Mouse (Mus musculus): ENCODE data around the gene Sv2c. TPM values are rescaled to one million over a fixed set of nuclear protein-coding genes. Genes with fewer than 3 reads are reported as not detected.

The Sv2c gene
- total RNA-seq, 1 experiment from 2014 or later, result not detected

DNA sequence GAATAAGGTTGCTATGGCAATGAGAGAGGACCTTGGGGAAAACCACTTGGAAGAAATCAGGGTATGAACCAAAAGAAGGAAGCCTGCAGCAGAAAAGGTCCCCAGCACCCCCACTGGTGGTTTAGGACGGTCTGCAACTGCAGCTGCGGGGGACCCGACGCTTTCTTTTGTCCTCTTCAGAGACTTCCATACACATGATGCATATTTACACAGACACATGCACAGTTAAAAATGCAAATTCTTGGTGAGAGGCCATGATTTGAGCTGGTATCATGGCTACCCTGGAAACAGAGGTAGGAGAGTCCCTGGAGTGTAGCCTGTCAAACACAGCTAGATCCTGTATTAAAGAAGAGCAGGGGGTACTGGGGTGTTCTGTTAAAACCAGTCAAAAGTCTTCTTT, 178.7 kb downstream of the Sv2c start:
- ATAC-seq (replicated peaks; ENCODE audit: insufficient number of reproducible peaks, low FRiP score, low TSS enrichment, poor library complexity, severe bottlenecking), result no peak

DNA sequence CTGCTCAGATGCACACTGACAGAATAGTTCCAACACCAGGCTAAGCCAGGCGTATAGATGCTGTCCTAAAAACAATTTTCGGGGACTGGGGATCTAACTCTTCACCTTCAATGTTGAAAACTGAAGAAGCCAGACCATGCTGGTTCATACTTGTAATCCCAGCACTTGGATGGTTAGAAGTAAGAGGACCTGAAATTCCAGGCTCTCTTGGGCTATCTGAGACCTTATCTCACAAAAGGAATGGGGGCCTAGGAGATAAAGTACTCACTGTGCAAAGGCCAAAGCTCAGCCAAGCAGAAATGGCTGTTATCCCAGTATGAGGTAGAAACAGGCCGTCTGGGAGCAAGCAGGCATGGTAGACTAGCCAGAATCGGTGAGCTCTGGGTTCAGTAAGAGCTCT, 180.1 kb downstream of the Sv2c start:
- ATAC-seq (replicated peaks; ENCODE audit: insufficient number of reproducible peaks, low FRiP score, low TSS enrichment, poor library complexity, severe bottlenecking), result no peak

DNA sequence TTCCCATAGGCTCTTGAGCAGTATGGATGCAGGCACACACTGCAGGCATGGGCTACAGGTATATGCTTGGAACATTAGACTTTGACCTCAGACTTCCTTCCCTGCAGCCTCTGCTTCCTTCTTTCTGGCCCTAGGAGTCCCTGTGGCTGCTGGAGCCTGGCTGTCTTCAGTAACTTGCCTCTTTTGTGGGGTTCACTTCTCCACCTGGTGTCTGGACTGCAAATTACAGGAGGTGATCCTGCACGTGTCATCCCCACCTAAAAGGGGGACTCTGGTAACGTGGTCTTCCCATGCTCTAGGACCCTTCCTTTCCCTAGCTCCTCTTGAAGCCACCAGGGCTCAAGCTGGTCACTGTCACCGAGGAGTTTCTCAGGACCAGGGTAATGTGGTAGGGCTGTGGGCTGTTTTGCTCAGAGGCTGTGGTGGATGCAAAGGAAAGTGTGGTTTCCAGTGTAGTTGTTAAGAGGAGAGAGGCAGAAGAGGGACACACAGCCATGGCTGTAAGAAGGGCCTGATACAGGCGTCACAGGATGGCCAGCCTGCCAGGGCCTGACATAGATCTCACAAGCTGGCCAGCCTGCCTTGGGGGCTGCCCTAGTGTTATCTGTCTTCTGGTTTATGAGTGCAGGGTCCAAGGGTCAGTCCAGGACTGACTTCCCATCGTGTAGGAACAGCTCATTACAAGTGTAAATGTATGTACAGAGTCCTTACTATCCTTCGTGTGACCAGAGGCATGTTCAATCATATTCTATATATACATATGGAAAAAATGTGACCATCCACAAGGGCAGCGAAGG, 181.1 kb downstream of the Sv2c start:
- ATAC-seq (replicated peaks; ENCODE audit: insufficient number of reproducible peaks, low FRiP score, low TSS enrichment, poor library complexity, severe bottlenecking), result peak; percentile 44

DNA sequence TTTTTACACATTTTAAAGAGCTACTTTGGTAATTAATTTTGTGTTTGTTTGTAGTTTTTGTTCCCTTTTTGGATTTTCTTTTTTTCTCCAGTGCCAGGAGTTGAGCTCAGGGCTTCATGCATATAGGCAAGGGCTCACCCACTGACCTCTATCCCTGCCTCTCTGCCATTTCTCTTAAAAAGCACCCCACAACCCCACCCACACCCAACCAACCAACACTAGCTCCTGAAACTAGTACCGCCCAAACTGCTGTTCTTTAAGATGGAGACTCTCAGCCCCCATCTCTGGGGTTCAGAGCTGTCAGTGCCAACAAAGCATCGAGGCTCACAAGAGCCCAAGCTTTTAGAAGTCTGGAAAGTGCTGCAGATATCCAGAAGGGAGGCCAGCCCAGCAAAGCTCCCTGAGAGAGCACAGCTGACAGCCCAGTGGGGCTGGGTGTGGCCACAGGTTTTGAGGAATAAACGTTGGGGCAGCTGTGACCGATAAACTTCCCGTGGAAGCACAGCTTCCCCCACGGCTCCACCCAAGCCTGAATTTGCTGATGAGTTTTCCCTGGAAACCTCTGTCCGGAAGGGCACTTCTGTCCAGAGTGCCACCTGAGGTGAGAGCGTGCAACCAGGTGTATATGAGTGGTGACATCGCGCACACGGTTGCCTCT, 181.8 kb downstream of the Sv2c start:
- ATAC-seq (replicated peaks; ENCODE audit: insufficient number of reproducible peaks, low FRiP score, low TSS enrichment, poor library complexity, severe bottlenecking), result no peak

DNA sequence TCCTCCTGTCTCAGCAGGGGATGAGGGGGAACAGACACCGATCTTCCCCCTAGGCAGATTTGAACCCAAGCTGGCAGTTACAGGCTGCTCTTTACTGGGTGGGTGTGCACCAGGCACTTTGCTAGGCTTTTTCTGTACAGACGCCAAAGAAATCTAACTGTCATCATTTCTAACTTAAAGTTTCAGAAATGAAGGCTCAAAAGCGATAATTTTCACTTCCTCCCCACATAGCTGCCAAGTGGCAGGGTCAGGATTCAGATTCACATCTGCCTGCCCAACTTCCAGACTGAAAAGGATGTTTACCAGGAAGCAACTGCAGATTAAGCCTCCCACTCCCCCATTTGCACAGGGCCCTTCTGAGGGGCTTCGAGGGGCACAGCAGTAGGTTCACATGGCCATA, 183.0 kb downstream of the Sv2c start:
- no peak for ATAC-seq (replicated peaks; ENCODE audit: insufficient number of reproducible peaks, low FRiP score, low TSS enrichment, poor library complexity, severe bottlenecking)

DNA sequence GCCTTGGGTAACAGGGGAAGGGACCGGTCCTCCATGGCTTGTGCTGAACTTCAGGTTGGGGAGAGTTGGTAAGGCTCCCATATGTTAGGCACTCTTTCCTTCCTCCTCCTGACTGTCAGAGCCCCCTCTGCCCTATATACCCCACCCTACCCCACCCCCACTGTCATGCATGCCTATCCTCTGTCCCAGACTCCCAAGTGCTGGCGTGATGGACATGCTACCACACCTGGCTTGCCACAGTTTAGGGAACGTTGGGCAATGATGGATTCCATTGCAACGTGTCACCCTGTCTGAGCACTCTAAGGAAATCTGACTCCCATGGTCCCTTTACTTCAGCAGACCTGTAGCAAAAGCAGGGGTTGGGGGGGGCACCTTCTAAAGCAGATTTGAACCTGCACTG, 183.6 kb downstream of the Sv2c start:
- no peak for ATAC-seq (replicated peaks; ENCODE audit: insufficient number of reproducible peaks, low FRiP score, low TSS enrichment, poor library complexity, severe bottlenecking)

DNA sequence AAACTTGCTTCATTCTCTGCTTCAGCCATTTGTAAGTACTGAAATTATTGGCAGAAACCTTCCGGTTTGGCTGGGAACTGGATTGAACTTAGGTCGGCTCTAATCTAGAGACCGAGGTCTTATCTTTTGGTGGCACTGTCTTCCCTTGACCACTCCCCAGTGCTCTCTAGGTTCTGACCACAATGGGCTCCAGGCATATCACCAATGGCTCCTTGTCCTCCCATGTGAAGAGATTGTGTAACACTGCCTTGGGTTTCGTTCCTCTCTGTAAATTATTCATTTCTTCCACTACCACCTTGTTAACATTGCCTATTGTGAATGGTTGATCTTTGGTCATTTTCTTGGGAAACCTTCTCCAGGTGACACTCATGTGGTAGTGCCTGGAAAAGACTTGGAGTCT, 184.0 kb downstream of the Sv2c start:
- ATAC-seq (replicated peaks; ENCODE audit: insufficient number of reproducible peaks, low FRiP score, low TSS enrichment, poor library complexity, severe bottlenecking), result no peak

DNA sequence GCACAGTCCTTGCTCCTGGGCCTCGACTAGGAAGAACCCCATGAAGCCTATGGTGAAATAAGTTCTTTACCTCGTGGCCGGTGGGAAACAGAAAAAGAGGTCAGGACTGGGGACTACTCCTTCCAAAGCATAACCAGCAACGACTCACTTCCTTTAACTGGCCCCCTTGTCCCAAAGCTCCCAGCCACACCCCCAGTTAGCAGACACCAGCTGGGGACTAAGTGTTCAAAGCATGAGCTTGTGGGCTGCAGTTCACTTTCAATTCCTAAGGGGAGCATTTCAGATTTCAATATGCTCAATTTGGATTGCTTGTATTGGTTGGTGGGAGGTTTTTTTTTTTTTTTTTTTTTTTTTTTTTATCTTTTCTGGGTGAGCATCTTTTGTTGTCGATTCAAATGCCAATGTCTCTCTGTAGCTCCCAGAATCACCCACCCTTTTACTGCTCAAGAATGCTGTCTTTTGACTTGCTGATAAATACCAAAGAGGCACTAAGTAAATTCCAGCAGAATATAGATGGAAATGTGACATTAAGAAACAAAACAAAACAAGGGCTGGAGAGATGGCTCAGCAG, 186.4 kb downstream of the Sv2c start:
- no peak for ATAC-seq (replicated peaks; ENCODE audit: insufficient number of reproducible peaks, low FRiP score, low TSS enrichment, poor library complexity, severe bottlenecking)

DNA sequence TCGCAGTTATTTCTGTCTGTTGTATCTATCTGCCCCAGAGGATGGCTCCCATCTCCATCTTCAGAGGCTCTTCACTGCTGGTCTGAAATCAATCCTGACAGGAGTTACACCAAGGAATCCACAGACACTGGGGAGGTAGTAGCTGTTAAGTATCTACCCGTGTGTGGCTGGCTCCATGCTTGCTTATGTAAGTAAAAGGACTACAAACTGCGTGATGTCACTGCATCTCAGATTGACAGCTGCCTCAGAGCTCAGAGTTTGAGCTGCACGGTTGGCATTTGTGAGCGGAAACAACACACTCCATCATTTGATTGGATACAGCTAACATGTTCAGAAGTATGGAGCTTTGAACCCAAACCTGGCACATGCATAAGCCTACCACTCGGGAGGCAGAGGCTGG, 187.8 kb downstream of the Sv2c start:
- no peak for ATAC-seq (replicated peaks; ENCODE audit: insufficient number of reproducible peaks, low FRiP score, low TSS enrichment, poor library complexity, severe bottlenecking)

DNA sequence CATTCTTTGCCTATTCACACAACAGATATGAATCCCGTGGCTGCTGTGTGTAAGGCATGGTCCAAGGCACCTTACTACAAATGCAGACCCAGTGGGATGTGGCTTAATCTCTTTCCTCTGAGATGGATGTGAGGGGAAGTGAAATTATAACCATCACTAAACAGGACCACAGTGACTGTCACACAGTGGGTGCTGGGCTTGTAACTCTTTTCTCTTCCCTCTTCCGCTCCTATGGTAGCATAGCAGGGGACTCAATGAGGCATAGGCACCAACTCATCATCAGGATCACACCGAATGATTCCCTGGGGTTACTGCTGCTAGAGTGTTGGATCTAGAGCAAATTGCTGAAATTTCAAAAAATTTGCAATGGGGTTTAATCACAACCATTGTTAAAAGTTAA, 188.5 kb downstream of the Sv2c start:
- ATAC-seq (replicated peaks; ENCODE audit: insufficient number of reproducible peaks, low FRiP score, low TSS enrichment, poor library complexity, severe bottlenecking), result peak; percentile 28; the same call in 1 of the 2 replicates

DNA sequence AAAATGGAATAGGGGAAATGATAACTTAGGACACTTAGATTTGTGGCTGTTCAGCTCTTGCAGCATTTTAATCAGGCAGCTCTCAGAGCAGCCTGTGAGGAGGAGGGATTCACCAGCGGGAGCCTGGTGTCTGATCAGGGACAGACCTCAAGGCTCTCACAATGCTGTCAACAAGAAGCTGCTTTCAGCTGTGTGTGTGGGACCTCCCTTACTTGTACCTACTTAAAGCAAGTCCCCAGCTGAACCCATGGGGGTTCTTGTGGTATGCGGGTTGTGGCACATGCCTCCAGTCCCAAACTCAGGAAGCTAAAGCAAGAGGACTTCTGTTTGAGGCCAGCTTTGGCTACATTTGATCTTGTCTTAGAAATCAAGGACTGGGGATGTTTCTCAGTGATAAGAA, 189.8 kb downstream of the Sv2c start:
- no peak for ATAC-seq (replicated peaks; ENCODE audit: insufficient number of reproducible peaks, low FRiP score, low TSS enrichment, poor library complexity, severe bottlenecking)

DNA sequence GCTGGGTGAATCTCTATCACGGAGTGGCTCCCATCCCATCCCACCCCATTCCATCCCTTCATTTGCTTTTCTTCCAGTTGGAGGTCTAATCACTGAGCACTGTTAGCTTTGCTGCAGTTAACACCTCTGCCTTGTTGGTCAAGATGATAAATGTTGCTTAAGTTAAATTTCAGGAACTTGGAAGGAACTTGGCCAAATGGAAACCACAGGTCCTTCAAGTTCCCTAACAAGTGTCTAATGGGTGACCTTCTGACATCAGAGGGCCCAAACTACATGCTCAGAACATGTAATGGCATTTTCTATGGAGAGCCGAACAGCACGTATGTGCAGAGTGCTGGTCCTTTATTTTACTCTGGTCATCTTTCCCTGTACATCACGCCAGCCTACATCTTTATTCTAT, 190.5 kb downstream of the Sv2c start:
- ATAC-seq (replicated peaks; ENCODE audit: insufficient number of reproducible peaks, low FRiP score, low TSS enrichment, poor library complexity, severe bottlenecking), result peak; percentile 72

DNA sequence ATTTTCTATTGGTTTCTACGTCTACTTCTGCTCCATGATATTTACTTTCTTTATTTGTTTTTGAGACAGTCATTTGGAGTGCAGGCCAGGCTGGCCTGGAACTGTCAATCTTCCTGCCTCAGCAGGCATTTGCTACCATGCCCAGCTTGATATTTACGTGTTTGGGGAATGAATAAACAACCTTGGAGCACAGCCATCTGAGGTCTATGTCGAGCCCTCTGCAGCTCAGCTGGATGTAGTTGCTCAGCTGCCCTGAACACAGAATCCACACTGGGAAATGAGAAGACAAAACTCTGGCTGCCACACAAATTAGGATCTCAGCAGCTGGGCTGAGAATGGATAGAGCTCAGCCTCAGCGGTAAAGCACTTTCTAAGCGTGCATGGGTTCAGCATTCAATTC, 191.6 kb downstream of the Sv2c start:
- ATAC-seq (replicated peaks; ENCODE audit: insufficient number of reproducible peaks, low FRiP score, low TSS enrichment, poor library complexity, severe bottlenecking), result no peak

DNA sequence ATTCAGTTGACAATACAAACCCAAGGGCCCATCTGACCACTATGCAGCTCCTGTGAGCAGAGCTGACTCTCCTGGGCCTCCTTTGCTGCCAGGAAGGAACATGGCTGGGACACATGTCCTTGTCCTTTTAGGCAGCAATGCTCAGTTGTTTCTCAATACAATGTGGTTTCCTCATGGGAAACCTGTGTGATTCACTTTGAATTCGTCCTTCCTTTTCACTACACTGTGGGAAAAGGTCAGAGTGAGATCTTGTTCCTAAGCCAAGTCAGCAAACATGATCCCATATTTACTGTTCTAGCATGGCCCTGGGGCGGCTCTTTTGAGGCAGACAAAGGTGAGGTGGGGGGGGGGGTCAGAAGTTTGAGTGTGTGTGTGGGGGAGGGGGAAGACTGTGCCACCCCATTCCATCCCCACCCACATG, 208.2 kb downstream of the Sv2c start:
- ATAC-seq (replicated peaks; ENCODE audit: insufficient number of reproducible peaks, low FRiP score, low TSS enrichment, poor library complexity, severe bottlenecking), result no peak

DNA sequence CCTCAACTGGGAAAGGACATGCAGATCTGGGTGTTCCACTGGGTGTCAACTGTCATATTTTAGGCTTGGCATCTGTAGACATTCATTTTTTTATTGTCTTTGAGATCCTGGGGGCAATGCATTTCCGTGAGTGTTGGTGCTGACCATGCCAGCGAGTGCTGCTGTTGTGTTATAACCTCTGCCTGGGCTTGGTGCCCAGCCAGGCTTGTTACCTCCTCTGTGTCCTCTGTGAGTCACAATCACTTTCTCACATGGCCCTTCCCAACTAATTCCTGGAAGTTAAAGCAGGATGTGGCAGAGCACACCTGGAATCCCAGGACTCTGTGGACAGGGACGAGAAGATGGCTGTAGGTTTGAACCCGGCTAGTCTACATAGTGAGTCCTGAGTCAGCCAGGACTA, 209.8 kb downstream of the Sv2c start:
- ATAC-seq (replicated peaks; ENCODE audit: insufficient number of reproducible peaks, low FRiP score, low TSS enrichment, poor library complexity, severe bottlenecking), result no peak

DNA sequence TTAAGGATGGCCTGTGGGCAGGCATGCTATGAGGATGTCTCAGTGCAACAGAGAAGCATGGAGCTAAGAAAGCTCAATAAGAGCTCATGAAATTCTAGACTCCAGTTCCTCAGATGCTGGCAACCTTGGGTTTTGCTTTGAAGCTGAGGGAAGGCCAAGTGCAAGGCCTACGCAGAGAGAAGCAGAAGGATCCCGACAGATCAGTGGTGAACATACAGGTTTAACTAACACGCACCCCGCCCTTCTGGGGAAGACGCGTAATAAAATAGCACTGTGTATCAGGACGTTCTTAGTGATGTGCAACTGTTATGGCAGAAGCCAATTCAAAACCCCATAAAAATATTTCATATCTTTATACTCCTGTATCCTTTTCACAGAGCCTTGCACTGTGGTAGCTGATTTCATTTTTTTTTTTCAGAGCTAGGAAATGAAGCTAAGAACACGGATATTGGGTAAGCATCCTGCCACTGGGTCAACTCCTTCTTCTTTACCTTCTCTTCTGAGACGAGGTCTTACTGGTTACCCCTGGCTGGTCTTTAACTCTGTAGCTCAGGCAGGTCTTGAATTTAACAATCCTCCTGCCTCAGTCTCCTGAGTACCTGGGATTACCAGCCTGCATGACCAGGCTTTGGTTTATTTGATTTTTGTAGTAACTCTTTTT, 213.6 kb downstream of the Sv2c start:
- no peak for ATAC-seq (replicated peaks; ENCODE audit: insufficient number of reproducible peaks, low FRiP score, low TSS enrichment, poor library complexity, severe bottlenecking)

DNA sequence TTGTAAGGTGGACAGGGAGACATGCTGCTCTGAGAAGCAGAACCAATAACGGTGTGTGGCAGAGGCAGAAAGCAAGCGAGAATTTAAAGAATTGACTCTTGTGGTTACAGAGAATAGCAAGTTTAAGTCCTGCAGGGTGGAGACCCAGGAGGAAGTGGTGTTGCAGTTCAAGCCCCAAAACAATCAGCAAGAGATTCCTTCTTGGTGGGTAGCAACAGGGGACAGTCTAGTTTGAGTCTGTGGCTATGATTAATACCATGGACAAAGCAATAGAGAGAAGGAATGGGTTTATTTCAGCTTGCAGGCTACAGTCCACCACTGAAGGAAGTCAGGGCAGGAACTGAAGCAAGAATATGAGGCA, 219.4 kb downstream of the Sv2c start:
- ATAC-seq (replicated peaks; ENCODE audit: insufficient number of reproducible peaks, low FRiP score, low TSS enrichment, poor library complexity, severe bottlenecking), result peak; percentile 53

DNA sequence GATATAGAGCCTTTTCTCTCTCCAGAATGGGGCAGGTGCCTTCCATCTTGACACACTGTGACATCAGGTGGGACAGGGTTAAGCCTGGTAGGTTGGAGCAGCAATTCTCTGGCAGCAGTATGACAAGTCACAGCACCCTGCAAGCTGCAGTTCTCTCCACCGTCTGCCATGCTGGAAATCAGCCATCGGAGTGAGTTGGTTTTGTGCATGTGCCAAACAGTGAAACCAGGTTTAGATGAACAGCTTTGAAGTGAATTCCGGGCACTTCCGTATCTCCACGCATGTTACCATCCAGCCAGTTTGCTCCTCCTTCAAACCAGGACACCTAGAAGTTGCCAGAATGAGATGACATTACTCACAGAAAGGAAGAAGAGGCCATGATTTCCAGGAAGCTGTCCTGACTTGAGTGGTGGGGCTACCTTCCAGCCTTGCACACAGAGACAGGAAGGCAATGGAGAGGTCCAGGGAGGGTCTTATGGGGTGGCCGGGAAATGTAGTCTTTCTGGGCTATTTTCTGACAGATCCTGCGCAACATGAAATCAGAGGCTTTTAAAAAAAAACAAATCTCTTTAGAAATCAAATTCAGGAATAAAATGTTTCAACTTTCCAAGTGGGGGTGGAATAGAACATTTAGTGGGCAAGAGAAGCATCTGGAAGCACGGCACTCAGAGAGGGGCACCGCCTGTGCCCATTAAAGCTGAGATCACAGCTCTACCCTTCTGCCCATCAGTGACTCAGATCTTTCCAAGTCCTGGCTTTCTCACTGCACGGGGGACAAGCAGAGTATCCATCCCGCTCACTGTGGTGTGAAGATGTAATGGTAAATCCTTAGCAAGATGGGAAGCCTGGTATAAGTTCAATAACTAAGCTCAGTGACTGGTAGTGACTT, 220.0 kb downstream of the Sv2c start:
- ATAC-seq (replicated peaks; ENCODE audit: insufficient number of reproducible peaks, low FRiP score, low TSS enrichment, poor library complexity, severe bottlenecking), result no peak; the same call in 1 of the 2 replicates

DNA sequence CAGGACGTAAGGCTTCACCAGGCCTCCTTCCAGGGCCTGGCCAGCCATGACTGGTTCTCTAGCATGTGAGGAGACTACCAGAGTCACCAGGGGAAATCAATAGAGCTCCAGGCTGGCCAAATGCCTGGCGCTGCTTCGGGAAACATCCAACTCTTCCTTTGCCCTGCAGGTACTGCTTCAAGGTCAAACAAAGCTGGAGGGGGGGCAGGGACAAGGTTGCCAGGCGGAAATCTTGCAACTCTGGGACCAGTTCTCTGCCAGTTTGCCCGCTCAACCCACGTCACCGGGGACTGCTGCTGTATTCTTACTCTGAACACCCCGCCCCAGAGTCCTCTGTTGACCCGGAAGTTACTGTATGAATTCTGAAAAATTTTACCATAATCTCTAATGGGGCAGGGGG, 222.1 kb downstream of the Sv2c start:
- no peak for ATAC-seq (replicated peaks; ENCODE audit: insufficient number of reproducible peaks, low FRiP score, low TSS enrichment, poor library complexity, severe bottlenecking)
